Mouse (Mus musculus) activated CD4-positive, CD25-positive, alpha-beta regulatory T cell, adult 9 weeks (primary cell): ENCODE results near the gene Peg3. TPM values are rescaled to one million over a fixed set of nuclear protein-coding genes. Genes with fewer than 3 reads are reported as not detected.

ENCODE experiments used
- polyA plus RNA-seq: library from polyadenylated mRNA; unstranded; fragments of 100-300 nt; shearing (Covaris generic); gene quantifications from one replicate; pipeline ENCODE4 v1.2.1, GENCODE M21; 2017

Peg3 gene
- not detected for polyA plus RNA-seq

GRCm38 (mm10) chr7:6730241-6730640 lies at the start of gene Peg3, which contains the start of gene Usp29:
Gene Peg3 (minus strand): TSS chr7:6730431.
Gene Usp29 (plus strand): TSS chr7:6730578.

GRCm38 (mm10) chr7:6696241-6697045 lies 33.8 kb downstream of the Peg3 start, which contains the start of gene Zim1:
Gene Zim1 (minus strand): TSS chr7:6696450.

Other genes starting within 250 kb of the Peg3 start
- gene Olfr5, start 243.5 kb downstream of the Peg3 start, polyA plus RNA-seq = not detected
- gene Olfr1347, start 230.7 kb downstream of the Peg3 start, polyA plus RNA-seq = not detected
- gene Olfr1348, start 221.7 kb downstream of the Peg3 start, polyA plus RNA-seq = not detected
- not detected for gene Olfr1349, start 207.5 kb downstream of the Peg3 start, polyA plus RNA-seq
- not detected for gene Olfr1350, start 165.6 kb downstream of the Peg3 start, polyA plus RNA-seq
- gene Zim1, start 34.0 kb downstream of the Peg3 start, polyA plus RNA-seq = not detected
- not detected for gene Usp29, start 147 bp upstream of the Peg3 start, polyA plus RNA-seq